Mouse (Mus musculus) small intestine, adult 2 months (tissue): Measurements from ENCODE around the gene Nt5e.

Experiments
- CTCF ChIP-seq: fragments of 200-500 bp; IDR thresholded peaks from 2 replicates; pipeline ENCODE4 v1.5.1; 2012; ENCODE audit warnings: low read depth, mild to moderate bottlenecking, control low read depth, inconsistent platforms, low read length, moderate library complexity, mixed read lengths; ENCODE audit not compliant: insufficient replicate concordance, insufficient read length; ENCODE audit errors: extremely low read depth
- POLR2A ChIP-seq: fragments of 200-500 bp; IDR thresholded peaks from 2 replicates; pipeline ENCODE4 v1.6.1; 2012; ENCODE audit warnings: low read depth, mild to moderate bottlenecking, control low read depth, inconsistent platforms, low read length, moderate library complexity

GRCm38 (mm10) chr9:88340819-88341218 is 13.8 kb downstream of the Nt5e start:
- TF ChIP-seq CTCF = no peak
- no peak for TF ChIP-seq POLR2A
